Mouse (Mus musculus): ENCODE measurements at regions not wholly inside any gene's neighbourhood (a gene's known extent, or its start where the extent isn't known, plus 50 kb on each side); places are given as distances from the start of the nearest gene placed in this dataset.

- TF ChIP-seq CTCF (conservative IDR thresholded peaks at IDR 0.05; ENCODE audit: insufficient read depth, insufficient read length, low read depth, low read length), result no peak
- no peak for TF ChIP-seq POLR2A (IDR thresholded peaks at IDR 0.05; ENCODE audit: low read depth, low read length)
These were observed 90.2 kb upstream of the Tmtc1 start for GRCm38 (mm10) chr6:148534364-148534763.
